8 mouse cellular contexts compared by ENCODE assay signal in genomic region chr12:59219325-59220225, GRCm38 (mm10). TPM values are rescaled to one million over a fixed set of nuclear protein-coding genes. Genes with fewer than 3 reads are reported as not detected.
DNase-seq lines count a peak whose midpoint lies in the region; ATAC-seq and TF ChIP-seq lines count a peak whose summit lies in the region.

Gene Fbxo33 (minus strand): TSS chr12:59219725.

- peak; percentile 99 for DNase-seq in 3134 (ENCODE audit: extremely low read depth, insufficient read length, low spot score)
- DNase-seq in adrenal gland, postnatal 36 days = peak; percentile 97
- peak; percentile 97 to 98 for DNase-seq in heart, adult 18-20 months
- peak; percentile 98 for DNase-seq in kidney, adult 2 months
- DNase-seq in spleen, adult 2 months (ENCODE audit: low read depth in 1 of 2, low spot score in 2 of 2) = peak; percentile 95

- peak; percentile 8 for TF ChIP-seq POLR2A in kidney, adult 2 months (IDR thresholded peaks at IDR 0.05; ENCODE audit: low read depth, low read length)
- TF ChIP-seq POLR2A in spleen, adult 2 months (IDR thresholded peaks at IDR 0.05; ENCODE audit: low read depth, low read length) = peak; percentile 28

- H3K27me3 ChIP-seq in embryonic facial prominence, embryonic 13.5 days = no peaks in the 10 kb centered on the region
- no peaks in the 10 kb centered on the region for H3K27me3 ChIP-seq in kidney, adult 2 months (replicated peaks; ENCODE audit: control insufficient read depth, insufficient read depth, low read length)
- no peaks in the 10 kb centered on the region for H3K27me3 ChIP-seq in limb, embryonic 12.5 days
- H3K27me3 ChIP-seq in midbrain, embryonic 15.5 days (replicated peaks) = no peaks in the 10 kb centered on the region
- no peaks in the 10 kb centered on the region for H3K27me3 ChIP-seq in spleen, adult 2 months (ENCODE audit: control insufficient read depth, insufficient read depth, low read length)

- ATAC-seq in embryonic facial prominence, embryonic 13.5 days (ENCODE audit: insufficient number of reproducible peaks, insufficient read depth, low FRiP score, low TSS enrichment, low read depth) = peak; percentile 98
- ATAC-seq in limb, embryonic 12.5 days (ENCODE audit: insufficient number of reproducible peaks, insufficient read depth, low FRiP score, low TSS enrichment, low read depth) = peak; percentile 97
- ATAC-seq in midbrain, embryonic 15.5 days (replicated peaks) = peak; percentile 95

- peak within 1 kb of the TSS; percentile 90 for H3K9ac ChIP-seq in embryonic facial prominence, embryonic 13.5 days
- H3K9ac ChIP-seq in limb, embryonic 12.5 days (replicated peaks) = peak within 1 kb of the TSS; percentile 83
- peak within 1 kb of the TSS; percentile 92 for H3K9ac ChIP-seq in midbrain, embryonic 15.5 days

- peaks cover 23% of the 10 kb centered on the region for H3K4me1 ChIP-seq in embryonic facial prominence, embryonic 13.5 days
- H3K4me1 ChIP-seq in kidney, adult 2 months (ENCODE audit: control insufficient read depth, insufficient read depth, low read length) = peaks cover 10% of the 10 kb centered on the region
- H3K4me1 ChIP-seq in limb, embryonic 12.5 days (replicated peaks) = peaks cover 13% of the 10 kb centered on the region
- H3K4me1 ChIP-seq in midbrain, embryonic 15.5 days = peaks cover 31% of the 10 kb centered on the region
- H3K4me1 ChIP-seq in spleen, adult 2 months (ENCODE audit: control insufficient read depth, insufficient read depth, insufficient read length) = peaks cover 16% of the 10 kb centered on the region

- peak within 1 kb of the TSS; percentile 90 for H3K4me2 ChIP-seq in embryonic facial prominence, embryonic 13.5 days
- peak within 1 kb of the TSS; percentile 92 for H3K4me2 ChIP-seq in limb, embryonic 12.5 days
- H3K4me2 ChIP-seq in midbrain, embryonic 15.5 days = peak within 1 kb of the TSS; percentile 70

- peak within 1 kb of the TSS; percentile 93 for H3K4me3 ChIP-seq in embryonic facial prominence, embryonic 13.5 days
- H3K4me3 ChIP-seq in kidney, adult 2 months (ENCODE audit: insufficient read depth, low read depth, low read length) = peak within 1 kb of the TSS; percentile 88
- peak within 1 kb of the TSS; percentile 92 for H3K4me3 ChIP-seq in limb, embryonic 12.5 days (replicated peaks)
- H3K4me3 ChIP-seq in midbrain, embryonic 15.5 days = peak within 1 kb of the TSS; percentile 94
- H3K4me3 ChIP-seq in spleen, adult 2 months (ENCODE audit: extremely low read depth, insufficient read depth, insufficient read length) = peak within 1 kb of the TSS; percentile 97

- peak; percentile 68 for TF ChIP-seq CTCF in kidney, adult 2 months (conservative IDR thresholded peaks at IDR 0.05; ENCODE audit: insufficient read depth, insufficient read length, low read depth, low read length)
- peak; percentile 66; the same call in 1 of the 2 replicates for TF ChIP-seq CTCF in spleen, adult 2 months (IDR thresholded peaks at IDR 0.05; ENCODE audit: extremely low read depth, insufficient read depth, insufficient read length, insufficient replicate concordance)

- WGBS in embryonic facial prominence, embryonic 13.5 days = under 1% methylated on average over 109 of the region's 109 CpGs
- under 1% methylated on average over 103 of the region's 109 CpGs for WGBS in kidney, adult 2 months
- WGBS in limb, embryonic 12.5 days = under 1% methylated on average over 105 of the region's 109 CpGs
- WGBS in midbrain, embryonic 15.5 days = under 1% methylated on average over 105 of the region's 109 CpGs
- WGBS in spleen, adult 2 months = under 1% methylated on average over 109 of the region's 109 CpGs

- peak within 1 kb of the TSS; percentile 95 for H3K27ac ChIP-seq in embryonic facial prominence, embryonic 13.5 days
- peak within 1 kb of the TSS; percentile 98 for H3K27ac ChIP-seq in kidney, adult 2 months (ENCODE audit: insufficient read depth, low read depth, low read length)
- peak within 1 kb of the TSS; percentile 96 for H3K27ac ChIP-seq in limb, embryonic 12.5 days
- H3K27ac ChIP-seq in midbrain, embryonic 15.5 days = peak within 1 kb of the TSS; percentile 99
- H3K27ac ChIP-seq in spleen, adult 2 months (ENCODE audit: insufficient read depth, low read length) = peak within 1 kb of the TSS; percentile 99

- H3K36me3 ChIP-seq in embryonic facial prominence, embryonic 13.5 days = no peaks in the 10 kb centered on the region
- H3K36me3 ChIP-seq in kidney, adult 2 months (ENCODE audit: control insufficient read depth, insufficient read depth, low read length) = no peaks in the 10 kb centered on the region
- H3K36me3 ChIP-seq in limb, embryonic 12.5 days = no peaks in the 10 kb centered on the region
- H3K36me3 ChIP-seq in midbrain, embryonic 15.5 days (replicated peaks) = no peaks in the 10 kb centered on the region
- H3K36me3 ChIP-seq in spleen, adult 2 months (ENCODE audit: control insufficient read depth, insufficient read depth, low read length) = no peaks in the 10 kb centered on the region

- no peaks in the 10 kb centered on the region for H3K9me3 ChIP-seq in embryonic facial prominence, embryonic 13.5 days
- H3K9me3 ChIP-seq in limb, embryonic 12.5 days = no peaks in the 10 kb centered on the region
- H3K9me3 ChIP-seq in midbrain, embryonic 15.5 days = no peaks in the 10 kb centered on the region

RNA-seq across cellular contexts. Expression of gene Fbxo33, which starts in this region (rescaled TPM):
- 10 to 100 TPM; 39.8 to 49.4 TPM for total RNA-seq in adrenal gland, postnatal 36 days (2021)
- 7.8 and 9.8 TPM in 2 replicates for polyA plus RNA-seq in embryonic facial prominence, embryonic 13.5 days (2015; fragmentation: Nextera tagmentation; extraction: Ambion mirVana)
- total RNA-seq in heart, adult 18-20 months (2021) = 1 to 10 TPM; 5.7 to 7.0 TPM
- 9.2 and 9.8 TPM in 2 replicates for polyA plus RNA-seq in kidney, adult 2 months (2012; rRNA removed)
- 11.2 and 12.1 TPM in 2 replicates for polyA plus RNA-seq in limb, embryonic 12.5 days (2016; fragmentation: Nextera tagmentation; extraction: Ambion mirVana)
- 7.3 and 8.1 TPM in 2 replicates for polyA plus RNA-seq in midbrain, embryonic 15.5 days (2015; fragmentation: Nextera tagmentation; extraction: Ambion mirVana)
- 6.5 and 6.9 TPM in 2 replicates for polyA plus RNA-seq in spleen, adult 2 months (2012; rRNA removed)

Comparison
In these comparisons a context has a peak if more than half of its experiments do, and no peak if none do; other contexts are left out.
1. Peak in every context shown above with its lines: DNase-seq, ATAC-seq, H3K4me3 ChIP-seq and H3K27ac ChIP-seq.
2. RNA of gene Fbxo33 (total RNA-seq): 39.8 to 49.4 TPM in adrenal gland, postnatal 36 days; 5.7 to 7.0 TPM in heart, adult 18-20 months; every median in the first group is over 4 times any median in the second.